Mouse (Mus musculus): ENCODE data around the gene Madcam1. TPM values are rescaled to one million over a fixed set of nuclear protein-coding genes. Genes with fewer than 3 reads are reported as not detected.

Gene Madcam1
- not detected in 2 replicates for polyA plus RNA-seq (2012; rRNA removed)

DNA sequence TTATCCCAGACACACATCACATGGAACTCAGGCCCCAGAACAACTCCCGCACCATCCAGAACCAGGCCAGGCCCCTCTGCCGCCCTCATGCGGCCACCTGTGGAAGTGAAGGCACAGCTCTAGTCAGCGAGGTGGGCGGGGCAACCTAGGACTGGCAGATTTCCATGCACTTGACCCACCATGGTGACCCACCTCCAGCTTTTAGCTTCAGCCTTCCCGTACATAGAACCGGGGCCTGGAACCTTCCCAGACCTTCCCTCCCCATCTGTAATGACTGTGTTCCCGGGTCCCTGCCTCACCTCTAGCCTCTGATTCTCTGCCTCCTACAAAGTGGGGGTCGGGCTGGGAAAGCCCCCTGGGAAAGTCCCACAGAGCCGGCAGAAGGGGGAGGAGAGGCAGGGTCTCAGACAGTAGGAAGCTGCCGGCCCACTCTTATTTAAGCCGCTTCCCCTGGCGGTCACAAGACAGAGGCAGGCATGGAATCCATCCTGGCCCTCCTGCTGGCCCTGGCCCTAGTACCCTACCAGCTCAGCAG is at the start of gene Madcam1:
Gene Madcam1, plus strand, starts transcription at position 429 of the 535 bp plus-strand sequence.
- peak; percentile 58 to 74 for DNase-seq
- Histone ChIP-seq H3K4me1 (ENCODE audit: control insufficient read depth, insufficient read depth, low read length) (peaks cover 4% of the 10 kb centered on the region; the same call in 1 of the 2 replicates), H3K27ac (ENCODE audit: insufficient read depth, low read length) (no peak within 1 kb of the TSS), H3K4me3 (replicated peaks; ENCODE audit: insufficient read depth, low read depth, low read length) (no peak within 1 kb of the TSS), H3K27me3 (ENCODE audit: control insufficient read depth, insufficient read depth, low read length) (no peaks in the 10 kb centered on the region)
- 9% methylated on average over 13 of the region's 13 CpGs for WGBS
- TF ChIP-seq POLR2A (IDR thresholded peaks at IDR 0.05; ENCODE audit: borderline replicate concordance, insufficient read depth, low read length) (no peak), CTCF (IDR thresholded peaks at IDR 0.05; ENCODE audit: borderline replicate concordance, insufficient read depth, low read depth, low read length) (peak; percentile 88)

DNA sequence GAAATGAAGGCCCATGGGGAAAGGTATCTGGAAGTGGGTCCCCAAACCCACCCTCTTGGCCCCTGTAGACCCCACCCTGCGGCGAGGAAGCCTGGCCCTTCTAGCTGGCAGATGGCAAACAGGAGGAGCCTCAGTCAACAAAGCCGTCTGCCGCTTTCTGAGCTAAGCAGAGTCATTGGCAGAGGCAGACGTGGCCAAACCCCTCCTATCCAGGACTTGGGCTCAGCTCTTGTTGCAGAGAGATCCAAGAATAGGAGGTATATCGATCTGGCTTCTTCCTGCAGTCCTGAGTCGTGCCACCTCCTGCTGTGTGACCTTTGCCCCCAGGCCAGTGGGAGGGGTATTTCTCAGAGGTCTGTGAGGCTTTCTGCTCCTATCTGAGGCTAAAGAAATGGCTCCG is 48.5 kb upstream of the Madcam1 start:
- peak; percentile 62 to 78 for DNase-seq
- Histone ChIP-seq H3K4me1 (ENCODE audit: control insufficient read depth, insufficient read depth, low read length) (peaks cover 20% of the 10 kb centered on the region), H3K27me3 (ENCODE audit: control insufficient read depth, insufficient read depth, low read length) (no peaks in the 10 kb centered on the region), H3K27ac (ENCODE audit: insufficient read depth, low read length) (no peak overlapping the region), H3K4me3 (replicated peaks; ENCODE audit: insufficient read depth, low read depth, low read length) (no peak overlapping the region)
- 5% methylated on average over 8 of the region's 8 CpGs for WGBS
- TF ChIP-seq POLR2A (IDR thresholded peaks at IDR 0.05; ENCODE audit: borderline replicate concordance, insufficient read depth, low read length): no peak
- no peak for TF ChIP-seq CTCF (IDR thresholded peaks at IDR 0.05; ENCODE audit: borderline replicate concordance, insufficient read depth, low read depth, low read length)

DNA sequence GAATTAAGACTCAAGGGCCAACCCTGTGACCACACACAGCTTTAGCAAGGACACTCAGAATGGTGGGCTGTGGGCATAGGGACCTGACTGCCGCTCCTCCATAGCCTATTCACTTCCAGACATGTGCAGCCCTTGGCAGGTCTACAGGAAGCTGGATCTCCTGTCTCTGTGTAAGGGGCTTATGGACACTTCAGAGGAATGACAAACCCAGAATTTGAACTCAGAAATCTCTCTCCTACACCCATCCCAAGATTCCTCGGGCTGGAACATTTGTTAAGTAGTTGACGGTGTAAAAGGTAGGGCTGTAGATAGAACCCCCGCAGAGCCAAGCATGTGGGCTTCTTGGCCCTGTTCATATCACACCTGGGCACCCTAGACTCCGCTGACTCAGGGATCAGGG is 48.0 kb upstream of the Madcam1 start:
- WGBS: 60% methylated on average over 5 of the region's 5 CpGs
- no peak for DNase-seq
- no peak overlapping the region for H3K4me3 ChIP-seq (replicated peaks; ENCODE audit: insufficient read depth, low read depth, low read length)
- TF ChIP-seq POLR2A (IDR thresholded peaks at IDR 0.05; ENCODE audit: borderline replicate concordance, insufficient read depth, low read length) (no peak), CTCF (IDR thresholded peaks at IDR 0.05; ENCODE audit: borderline replicate concordance, insufficient read depth, low read depth, low read length) (no peak)
- H3K27ac ChIP-seq (ENCODE audit: insufficient read depth, low read length): no peak overlapping the region
- no peaks in the 10 kb centered on the region for H3K27me3 ChIP-seq (ENCODE audit: control insufficient read depth, insufficient read depth, low read length)
- peaks cover 17% of the 10 kb centered on the region for H3K4me1 ChIP-seq (ENCODE audit: control insufficient read depth, insufficient read depth, low read length)

DNA sequence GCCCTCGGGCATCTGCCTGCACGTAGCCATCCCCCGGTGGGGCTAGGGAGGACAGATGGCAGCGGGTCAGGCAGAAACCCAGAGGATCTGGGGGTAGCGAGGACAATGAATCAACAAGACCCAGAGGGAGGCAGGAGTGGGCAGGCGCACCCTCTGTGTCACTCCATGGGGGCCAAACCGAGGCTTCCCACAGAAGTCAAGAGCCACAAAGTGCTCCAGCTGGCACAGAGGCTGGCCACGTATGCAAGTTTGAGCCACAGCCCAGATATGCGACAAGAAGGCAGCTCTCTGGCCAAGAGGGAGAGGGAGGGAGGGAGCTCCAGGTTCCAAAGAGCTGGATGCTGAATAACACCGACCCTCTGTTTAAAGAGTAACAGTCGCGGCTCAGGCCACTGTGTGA is 40.4 kb upstream of the Madcam1 start:
- WGBS: 16% methylated on average over 12 of the region's 12 CpGs
- Histone ChIP-seq H3K4me3 (replicated peaks; ENCODE audit: insufficient read depth, low read depth, low read length) (no peak overlapping the region), H3K27me3 (ENCODE audit: control insufficient read depth, insufficient read depth, low read length) (no peaks in the 10 kb centered on the region), H3K27ac (ENCODE audit: insufficient read depth, low read length) (no peak overlapping the region), H3K4me1 (ENCODE audit: control insufficient read depth, insufficient read depth, low read length) (peaks cover 26% of the 10 kb centered on the region)
- no peak for TF ChIP-seq CTCF (IDR thresholded peaks at IDR 0.05; ENCODE audit: borderline replicate concordance, insufficient read depth, low read depth, low read length)
- no peak for TF ChIP-seq POLR2A (IDR thresholded peaks at IDR 0.05; ENCODE audit: borderline replicate concordance, insufficient read depth, low read length)
- peak; percentile 40 to 54 for DNase-seq

DNA sequence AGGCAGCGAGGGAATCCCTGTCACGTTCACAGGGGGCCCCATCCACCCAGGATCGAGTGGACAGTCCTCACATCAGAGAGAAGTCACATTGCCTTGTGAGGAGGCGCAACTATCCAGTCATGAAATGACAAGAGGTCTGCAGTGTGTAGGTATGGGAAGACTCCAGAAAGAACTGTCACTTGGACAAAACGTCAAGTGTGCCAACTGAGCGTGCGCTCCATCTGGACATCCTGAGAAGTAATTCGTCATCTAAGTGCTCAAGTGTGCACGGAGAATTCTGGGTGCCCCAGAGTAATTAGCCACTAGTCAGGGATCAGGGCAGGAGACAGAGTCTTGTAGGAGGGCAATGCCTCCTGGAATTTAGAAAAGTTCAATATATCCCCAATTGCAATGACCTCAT is 39.0 kb upstream of the Madcam1 start:
- DNase-seq: no peak
- Histone ChIP-seq H3K4me3 (replicated peaks; ENCODE audit: insufficient read depth, low read depth, low read length) (no peak overlapping the region), H3K27me3 (ENCODE audit: control insufficient read depth, insufficient read depth, low read length) (no peaks in the 10 kb centered on the region), H3K4me1 (ENCODE audit: control insufficient read depth, insufficient read depth, low read length) (peaks cover 26% of the 10 kb centered on the region), H3K27ac (ENCODE audit: insufficient read depth, low read length) (no peak overlapping the region)
- 26% methylated on average over 9 of the region's 9 CpGs for WGBS
- TF ChIP-seq POLR2A (IDR thresholded peaks at IDR 0.05; ENCODE audit: borderline replicate concordance, insufficient read depth, low read length) (no peak), CTCF (IDR thresholded peaks at IDR 0.05; ENCODE audit: borderline replicate concordance, insufficient read depth, low read depth, low read length) (no peak)

DNA sequence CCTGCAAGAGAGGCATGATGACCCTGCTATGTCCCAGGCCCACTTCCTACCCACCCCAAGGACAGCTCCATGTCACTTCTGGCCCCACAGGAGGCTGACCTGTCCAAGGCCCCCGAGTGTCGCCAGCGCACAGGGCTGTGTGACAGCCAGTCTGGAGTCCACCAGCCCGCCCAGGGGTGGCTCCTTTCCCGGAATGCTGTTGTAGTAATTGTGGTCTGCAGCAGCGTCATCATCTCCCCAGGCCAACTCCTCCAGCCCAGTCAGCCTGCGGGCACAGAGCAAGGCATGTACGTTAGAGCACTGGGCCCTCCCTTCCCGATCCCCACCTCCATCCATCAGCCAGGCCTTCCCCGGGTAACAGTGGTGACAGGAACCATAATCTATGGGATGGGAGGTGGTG is 38.2 kb upstream of the Madcam1 start:
- no peak for TF ChIP-seq CTCF (IDR thresholded peaks at IDR 0.05; ENCODE audit: borderline replicate concordance, insufficient read depth, low read depth, low read length)
- no peak for TF ChIP-seq POLR2A (IDR thresholded peaks at IDR 0.05; ENCODE audit: borderline replicate concordance, insufficient read depth, low read length)
- Histone ChIP-seq H3K27ac (ENCODE audit: insufficient read depth, low read length) (no peak overlapping the region), H3K4me1 (ENCODE audit: control insufficient read depth, insufficient read depth, low read length) (peaks cover 26% of the 10 kb centered on the region), H3K27me3 (ENCODE audit: control insufficient read depth, insufficient read depth, low read length) (no peaks in the 10 kb centered on the region), H3K4me3 (replicated peaks; ENCODE audit: insufficient read depth, low read depth, low read length) (no peak overlapping the region)
- DNase-seq: no peak
- WGBS: 71% methylated on average over 10 of the region's 10 CpGs

DNA sequence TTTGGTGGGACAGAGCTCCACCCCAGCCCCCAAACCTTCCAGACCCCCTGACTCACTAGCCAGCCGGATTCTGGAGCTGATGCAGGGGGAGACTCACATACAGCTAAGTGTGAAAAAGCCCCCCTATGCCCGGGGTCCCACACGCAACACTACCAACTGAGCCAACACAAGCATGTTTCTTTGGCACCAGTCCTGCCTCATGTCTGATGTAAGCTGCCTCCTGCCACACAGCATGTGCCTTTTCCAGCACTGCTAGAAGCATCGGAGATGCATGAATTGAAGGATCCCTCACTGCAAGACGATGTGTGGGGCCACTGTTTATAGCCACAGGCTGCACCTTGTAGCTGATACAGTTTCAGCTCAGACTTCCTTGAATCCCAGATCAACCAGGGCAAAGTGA is 36.0 kb upstream of the Madcam1 start:
- TF ChIP-seq POLR2A (IDR thresholded peaks at IDR 0.05; ENCODE audit: borderline replicate concordance, insufficient read depth, low read length): no peak
- TF ChIP-seq CTCF (IDR thresholded peaks at IDR 0.05; ENCODE audit: borderline replicate concordance, insufficient read depth, low read depth, low read length): no peak
- Histone ChIP-seq H3K4me1 (ENCODE audit: control insufficient read depth, insufficient read depth, low read length) (peaks cover 29% of the 10 kb centered on the region), H3K27me3 (ENCODE audit: control insufficient read depth, insufficient read depth, low read length) (no peaks in the 10 kb centered on the region), H3K4me3 (replicated peaks; ENCODE audit: insufficient read depth, low read depth, low read length) (no peak overlapping the region), H3K27ac (ENCODE audit: insufficient read depth, low read length) (no peak overlapping the region)
- WGBS: 40% methylated on average over 5 of the region's 5 CpGs
- DNase-seq: no peak

DNA sequence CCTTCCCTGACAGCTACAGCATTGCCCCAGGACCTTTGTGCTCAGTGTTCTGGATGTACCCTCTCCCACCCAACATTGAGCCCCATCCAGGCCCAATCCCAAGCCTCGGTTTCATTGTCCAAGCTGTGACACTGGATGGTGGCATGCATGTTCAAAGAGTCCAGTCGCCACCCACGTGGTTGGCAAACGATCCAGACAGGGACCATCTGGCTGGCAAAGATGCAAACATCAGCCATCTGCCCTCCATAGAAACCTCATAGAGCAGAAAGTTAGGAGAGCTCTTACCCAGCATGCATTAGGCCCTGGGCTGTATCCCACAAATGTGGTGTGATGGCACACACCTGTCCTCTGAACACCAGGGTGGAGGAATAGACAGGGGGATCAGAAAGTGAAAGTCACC is 32.9 kb upstream of the Madcam1 start:
- no peak for TF ChIP-seq POLR2A (IDR thresholded peaks at IDR 0.05; ENCODE audit: borderline replicate concordance, insufficient read depth, low read length)
- no peak for TF ChIP-seq CTCF (IDR thresholded peaks at IDR 0.05; ENCODE audit: borderline replicate concordance, insufficient read depth, low read depth, low read length)
- Histone ChIP-seq H3K27me3 (ENCODE audit: control insufficient read depth, insufficient read depth, low read length) (no peaks in the 10 kb centered on the region), H3K27ac (ENCODE audit: insufficient read depth, low read length) (no peak overlapping the region), H3K4me3 (replicated peaks; ENCODE audit: insufficient read depth, low read depth, low read length) (no peak overlapping the region), H3K4me1 (ENCODE audit: control insufficient read depth, insufficient read depth, low read length) (peaks cover 7% of the 10 kb centered on the region)
- WGBS: 18% methylated on average over 4 of the region's 4 CpGs
- no peak for DNase-seq
